Mouse (Mus musculus): ENCODE results near the gene B3gnt9. TPM values are rescaled to one million over a fixed set of nuclear protein-coding genes. Genes with fewer than 3 reads are reported as not detected.

B3gnt9 gene
- polyA plus RNA-seq, 1 experiment, result 1.1 TPM

- no peak overlapping the region for H3K4me3 ChIP-seq (ENCODE audit: insufficient read depth, low read length)
- H3K4me1 ChIP-seq (ENCODE audit: control insufficient read depth, insufficient read depth, low read length), result peaks cover 28% of the 10 kb centered on the region
- H3K27ac ChIP-seq (ENCODE audit: insufficient read depth, low read depth, low read length), result no peak overlapping the region
- TF ChIP-seq POLR2A (IDR thresholded peaks at IDR 0.05; ENCODE audit: borderline replicate concordance, low read depth, low read length), result no peak
- no peak for TF ChIP-seq CTCF (IDR thresholded peaks at IDR 0.05; ENCODE audit: low read depth, low read length)
Measured at GRCm38 (mm10) chr8:105260371-105261099, 5.6 kb upstream of the B3gnt9 start.

- H3K27ac ChIP-seq (ENCODE audit: insufficient read depth, low read depth, low read length), result no peak overlapping the region
- H3K4me1 ChIP-seq (ENCODE audit: control insufficient read depth, insufficient read depth, low read length), result peaks cover 26% of the 10 kb centered on the region
- no peak for TF ChIP-seq POLR2A (IDR thresholded peaks at IDR 0.05; ENCODE audit: borderline replicate concordance, low read depth, low read length)
- TF ChIP-seq CTCF (IDR thresholded peaks at IDR 0.05; ENCODE audit: low read depth, low read length), result peak; percentile 95
- peak overlapping the region; percentile 55 for H3K4me3 ChIP-seq (ENCODE audit: insufficient read depth, low read length)
Measured at GRCm38 (mm10) chr8:105259721-105260320, 4.9 kb upstream of the B3gnt9 start.

DNA sequence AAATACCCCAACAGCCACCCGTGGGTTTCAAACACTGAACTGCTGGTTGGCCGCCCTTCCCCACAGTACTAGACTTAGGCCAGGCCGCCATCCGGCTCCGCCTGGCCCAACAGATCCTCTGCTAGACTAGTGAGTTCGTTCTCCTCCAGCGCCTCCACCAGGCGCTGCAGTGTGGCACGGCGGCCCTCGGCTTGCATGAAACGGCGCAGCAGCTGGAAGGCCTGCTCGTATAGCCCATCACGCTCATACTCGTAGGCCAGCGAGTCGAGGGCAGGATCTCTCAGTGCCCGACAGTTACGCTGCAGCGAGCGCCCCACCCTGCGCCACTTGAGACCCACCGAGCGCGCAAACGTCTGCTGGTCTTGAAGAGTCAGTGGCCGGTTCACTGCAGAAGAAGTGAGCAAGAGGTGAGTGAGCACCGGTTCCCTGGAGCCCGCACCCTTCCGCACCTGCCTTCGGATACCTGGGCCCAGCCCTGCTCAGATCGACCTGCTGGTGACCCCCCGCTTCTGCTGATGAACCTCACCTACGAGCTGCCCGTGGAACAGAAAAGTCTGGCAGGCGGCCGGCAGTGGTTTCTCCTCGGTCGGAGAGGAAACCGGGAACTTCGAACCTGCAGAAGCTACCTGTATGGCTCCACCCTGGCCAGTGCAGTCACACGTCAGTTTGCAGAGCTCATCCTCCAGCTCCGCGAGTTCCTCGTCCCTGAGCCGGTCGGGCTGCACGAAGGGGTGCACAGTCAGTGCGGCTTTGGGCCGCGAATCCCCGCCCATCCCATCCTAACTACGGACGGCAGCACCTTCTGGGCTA lies 4.2 kb upstream of the B3gnt9 start:
- Histone ChIP-seq H3K27ac (ENCODE audit: insufficient read depth, low read depth, low read length) (no peak overlapping the region), H3K4me1 (ENCODE audit: control insufficient read depth, insufficient read depth, low read length) (peaks cover 26% of the 10 kb centered on the region), H3K4me3 (ENCODE audit: insufficient read depth, low read length) (peak overlapping the region; percentile 55)
- TF ChIP-seq POLR2A (IDR thresholded peaks at IDR 0.05; ENCODE audit: borderline replicate concordance, low read depth, low read length) (no peak), CTCF (IDR thresholded peaks at IDR 0.05; ENCODE audit: low read depth, low read length) (no peak)

DNA sequence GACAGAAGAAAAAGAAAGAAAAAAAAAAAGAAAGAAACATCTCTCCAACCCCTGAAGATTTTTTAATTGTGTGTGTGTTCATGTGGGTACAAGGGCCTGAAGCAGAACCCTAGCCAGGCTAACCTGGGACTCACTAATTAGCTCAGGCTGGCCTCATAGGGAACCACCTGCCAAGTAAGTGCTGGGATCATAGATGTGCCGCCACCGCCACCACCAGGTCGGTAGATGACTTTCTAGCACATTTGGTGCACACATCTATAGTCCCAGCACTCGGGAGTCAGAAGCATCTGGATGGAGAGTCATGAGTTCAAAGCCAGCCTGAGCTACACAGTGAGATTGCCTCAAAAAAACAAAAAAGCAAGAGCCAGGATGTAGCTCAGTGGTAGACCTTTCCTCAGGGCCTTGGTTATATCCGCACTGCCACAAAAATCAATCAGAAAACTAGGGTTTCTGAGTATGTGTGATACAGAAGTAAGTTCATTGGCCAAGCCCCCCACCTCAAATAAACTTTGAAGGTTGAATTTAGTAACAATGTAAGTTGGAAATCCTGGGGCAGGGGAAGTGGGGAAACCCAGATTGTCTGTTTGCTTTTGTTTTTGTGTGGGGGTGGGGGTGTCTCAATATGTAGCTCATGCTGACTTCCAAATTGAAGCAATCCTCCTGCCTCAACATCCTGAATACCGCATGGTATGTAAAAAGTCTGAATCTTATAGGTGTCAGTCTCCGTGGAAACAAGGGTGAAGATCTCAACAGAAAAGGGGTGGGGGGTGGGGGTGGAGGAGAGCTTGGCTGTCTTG lies 2.6 kb upstream of the B3gnt9 start:
- no peak overlapping the region for H3K4me3 ChIP-seq (ENCODE audit: insufficient read depth, low read length)
- TF ChIP-seq CTCF (IDR thresholded peaks at IDR 0.05; ENCODE audit: low read depth, low read length), result no peak
- no peak for TF ChIP-seq POLR2A (IDR thresholded peaks at IDR 0.05; ENCODE audit: borderline replicate concordance, low read depth, low read length)
- H3K27ac ChIP-seq (ENCODE audit: insufficient read depth, low read depth, low read length), result no peak overlapping the region
- peaks cover 20% of the 10 kb centered on the region for H3K4me1 ChIP-seq (ENCODE audit: control insufficient read depth, insufficient read depth, low read length)

- H3K4me3 ChIP-seq (ENCODE audit: insufficient read depth, low read length), result peak overlapping the region; percentile 67
- H3K4me1 ChIP-seq (ENCODE audit: control insufficient read depth, insufficient read depth, low read length), result peaks cover under 1% of the 10 kb centered on the region
- peak; percentile 80 for TF ChIP-seq CTCF (IDR thresholded peaks at IDR 0.05; ENCODE audit: low read depth, low read length)
- TF ChIP-seq POLR2A (IDR thresholded peaks at IDR 0.05; ENCODE audit: borderline replicate concordance, low read depth, low read length), result no peak
- no peak overlapping the region for H3K27ac ChIP-seq (ENCODE audit: insufficient read depth, low read depth, low read length)
Measured at GRCm38 (mm10) chr8:105254152-105254965, 594 bp downstream of the B3gnt9 start.

DNA sequence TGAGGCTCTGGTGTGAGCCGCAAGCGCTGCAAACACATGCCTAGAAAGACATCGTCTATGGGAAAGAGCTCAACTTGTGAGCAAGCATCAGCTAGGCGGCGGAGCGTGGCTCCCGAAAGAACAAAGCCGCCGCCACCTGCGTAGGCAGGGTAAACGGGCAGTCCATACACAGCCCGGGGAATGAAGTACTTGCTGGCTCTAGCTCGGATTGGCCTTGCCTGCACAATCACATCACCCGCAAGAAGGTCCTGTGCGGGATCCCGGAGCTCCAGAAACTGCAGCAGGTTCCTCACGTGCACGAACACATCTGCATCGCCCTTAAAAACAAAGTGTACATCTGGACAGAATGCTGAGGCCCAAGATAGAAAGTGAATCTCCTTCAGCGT lies 1.2 kb downstream of the B3gnt9 start:
- Histone ChIP-seq H3K27ac (ENCODE audit: insufficient read depth, low read depth, low read length) (no peak overlapping the region), H3K4me3 (ENCODE audit: insufficient read depth, low read length) (no peak overlapping the region), H3K4me1 (ENCODE audit: control insufficient read depth, insufficient read depth, low read length) (no peaks in the 10 kb centered on the region)
- no peak for TF ChIP-seq POLR2A (IDR thresholded peaks at IDR 0.05; ENCODE audit: borderline replicate concordance, low read depth, low read length)
- TF ChIP-seq CTCF (IDR thresholded peaks at IDR 0.05; ENCODE audit: low read depth, low read length), result no peak

DNA sequence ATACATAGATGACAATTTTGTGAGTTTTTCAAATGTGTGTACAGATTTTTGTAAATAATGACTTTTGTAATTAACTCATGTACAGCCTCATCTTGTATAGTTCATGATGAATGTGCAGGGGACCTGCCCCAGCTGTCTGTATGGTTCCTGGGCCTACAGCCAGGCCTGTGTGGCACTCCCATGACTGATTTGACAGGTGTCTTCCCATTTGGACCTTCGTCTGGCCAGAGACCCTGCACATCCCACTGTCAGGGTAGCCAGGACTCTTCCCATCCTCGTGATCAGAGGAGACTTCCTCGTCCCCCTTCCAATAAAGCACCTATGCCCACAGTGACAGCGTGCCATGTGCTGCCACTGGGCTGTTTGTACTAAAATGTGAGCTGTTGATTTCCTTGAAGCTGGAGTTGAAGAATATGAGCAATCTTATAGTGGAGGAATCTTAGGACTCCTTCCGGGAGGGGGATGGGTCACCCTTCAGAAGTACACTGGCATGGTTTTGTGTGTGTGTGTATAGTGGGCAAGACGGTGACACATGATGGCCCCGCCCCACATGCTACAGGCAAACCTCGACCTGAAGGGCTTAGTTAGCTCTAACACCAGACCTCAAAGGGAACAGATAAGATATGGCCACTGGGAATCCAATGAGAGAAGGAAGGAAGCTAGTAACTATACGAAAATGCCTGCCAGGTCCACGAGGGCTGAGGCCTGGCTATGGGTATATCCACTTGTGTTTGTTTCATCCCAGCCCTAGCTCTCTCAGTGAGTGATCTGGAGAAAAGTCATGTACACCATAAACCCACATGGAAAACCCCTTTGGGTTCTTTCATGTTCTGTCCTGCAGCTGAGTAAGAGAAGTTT lies 2.0 kb downstream of the B3gnt9 start:
- no peaks in the 10 kb centered on the region for H3K4me1 ChIP-seq (ENCODE audit: control insufficient read depth, insufficient read depth, low read length)
- no peak for TF ChIP-seq CTCF (IDR thresholded peaks at IDR 0.05; ENCODE audit: low read depth, low read length)
- no peak for TF ChIP-seq POLR2A (IDR thresholded peaks at IDR 0.05; ENCODE audit: borderline replicate concordance, low read depth, low read length)
- H3K4me3 ChIP-seq (ENCODE audit: insufficient read depth, low read length), result no peak overlapping the region
- H3K27ac ChIP-seq (ENCODE audit: insufficient read depth, low read depth, low read length), result no peak overlapping the region

- TF ChIP-seq CTCF (IDR thresholded peaks at IDR 0.05; ENCODE audit: low read depth, low read length) (no peak), POLR2A (IDR thresholded peaks at IDR 0.05; ENCODE audit: borderline replicate concordance, low read depth, low read length) (no peak)
- H3K4me3 ChIP-seq (ENCODE audit: insufficient read depth, low read length), result no peak overlapping the region
- H3K4me1 ChIP-seq (ENCODE audit: control insufficient read depth, insufficient read depth, low read length), result no peaks in the 10 kb centered on the region
- H3K27ac ChIP-seq (ENCODE audit: insufficient read depth, low read depth, low read length), result no peak overlapping the region
Measured at GRCm38 (mm10) chr8:105251954-105252353, 3.0 kb downstream of the B3gnt9 start.

Measured in bone marrow macrophage, adult 2 months (primary cell).